Mouse (Mus musculus): Measurements from ENCODE around the gene Zfp827. TPM values are rescaled to one million over a fixed set of nuclear protein-coding genes. Genes with fewer than 3 reads are reported as not detected.

Gene Zfp827
- total RNA-seq (2015; ENCODE audit: low replicate concordance), result not detected in 2 replicates
- total RNA-seq (2017; ENCODE audit: low replicate concordance), result not detected in 2 replicates

DNA sequence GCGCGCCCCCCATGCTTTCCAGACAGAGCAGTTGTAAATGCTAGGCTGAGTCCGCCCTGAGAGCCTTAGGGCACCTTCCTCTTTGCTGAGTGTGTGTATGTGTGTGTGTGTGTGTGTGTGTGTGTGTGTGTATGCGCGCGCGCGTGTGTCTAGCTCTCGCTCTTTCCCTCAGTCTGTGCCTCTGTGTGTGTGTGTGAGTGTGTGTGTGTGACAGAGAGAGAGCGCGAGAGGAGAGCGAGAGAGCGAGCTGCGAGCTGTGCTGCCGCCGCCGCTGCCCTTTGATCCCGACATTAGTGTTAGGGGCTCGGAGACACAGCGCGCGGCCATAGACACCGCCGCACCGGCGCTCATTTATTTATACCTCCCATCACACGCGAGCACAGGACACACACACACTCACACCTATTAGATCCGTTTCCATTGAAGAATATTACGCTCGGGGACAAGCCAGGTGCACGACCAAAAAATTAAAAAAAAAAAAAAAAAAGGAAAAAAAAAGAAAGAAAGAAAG lies at the start of gene Zfp827:
Zfp827 (plus strand) TSS at position 461 of the 511 bp plus-strand sequence.
- ATAC-seq (replicated peaks; ENCODE audit: low FRiP score, poor library complexity, severe bottlenecking), result no peak

DNA sequence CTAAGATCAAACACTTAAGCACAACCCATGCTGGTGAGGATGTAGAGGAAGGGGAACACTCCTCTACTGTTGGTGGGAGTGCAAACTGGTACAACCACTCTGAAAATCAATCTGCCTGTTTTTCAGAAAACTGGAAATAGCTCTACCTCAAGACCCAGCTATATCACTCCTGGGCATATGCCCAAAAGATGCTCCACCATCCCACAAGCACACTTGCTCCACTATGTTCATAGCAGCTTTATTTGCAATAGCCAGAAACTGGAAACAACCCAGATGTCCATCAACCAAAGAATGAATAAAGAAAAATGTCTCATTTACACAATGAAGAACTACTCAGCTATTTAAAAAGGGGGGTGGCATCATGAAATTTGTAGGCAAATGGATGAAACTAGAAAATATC lies 23.9 kb upstream of the Zfp827 start:
- no peak for ATAC-seq (replicated peaks; ENCODE audit: low FRiP score, poor library complexity, severe bottlenecking)

DNA sequence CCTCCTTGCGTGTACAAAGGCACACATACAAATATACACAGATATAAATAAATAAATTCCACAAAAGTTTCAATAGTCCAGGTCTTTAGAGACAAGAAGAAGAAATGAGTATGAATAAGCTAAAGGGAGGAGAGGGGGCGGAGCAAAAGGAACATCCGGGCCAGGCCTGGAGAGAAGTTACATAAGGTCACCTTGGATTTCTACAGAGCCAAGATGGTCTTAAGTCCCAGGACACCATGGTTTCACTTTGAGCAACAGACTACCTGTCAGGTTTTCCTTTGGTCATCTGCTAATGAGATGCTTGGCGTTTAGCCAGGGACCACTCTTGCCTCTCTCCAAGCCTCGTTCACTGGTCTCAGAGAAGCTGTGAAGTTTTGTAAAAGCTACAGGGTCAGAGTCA lies 13.2 kb upstream of the Zfp827 start:
- no peak for ATAC-seq (replicated peaks; ENCODE audit: low FRiP score, poor library complexity, severe bottlenecking)

DNA sequence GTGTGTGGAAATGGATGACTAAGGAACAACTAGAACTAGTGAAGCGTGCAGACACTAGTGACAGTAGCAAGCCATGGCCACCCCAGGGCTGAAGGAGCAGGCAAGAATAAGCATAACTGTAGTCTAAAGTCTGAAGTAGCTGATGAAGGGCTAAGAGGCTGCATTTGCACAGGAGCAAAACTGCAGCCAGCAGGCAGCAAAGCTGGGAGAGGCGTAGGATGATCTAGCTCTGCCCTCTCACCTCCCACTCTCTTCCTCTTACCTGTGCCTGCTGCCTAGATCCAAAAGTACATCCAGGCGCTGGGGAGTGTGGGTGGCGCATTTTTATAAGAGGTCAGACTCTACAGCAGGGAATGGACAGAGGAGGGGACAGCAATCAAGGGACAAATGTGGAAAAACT lies 12.2 kb upstream of the Zfp827 start:
- no peak for ATAC-seq (replicated peaks; ENCODE audit: low FRiP score, poor library complexity, severe bottlenecking)

DNA sequence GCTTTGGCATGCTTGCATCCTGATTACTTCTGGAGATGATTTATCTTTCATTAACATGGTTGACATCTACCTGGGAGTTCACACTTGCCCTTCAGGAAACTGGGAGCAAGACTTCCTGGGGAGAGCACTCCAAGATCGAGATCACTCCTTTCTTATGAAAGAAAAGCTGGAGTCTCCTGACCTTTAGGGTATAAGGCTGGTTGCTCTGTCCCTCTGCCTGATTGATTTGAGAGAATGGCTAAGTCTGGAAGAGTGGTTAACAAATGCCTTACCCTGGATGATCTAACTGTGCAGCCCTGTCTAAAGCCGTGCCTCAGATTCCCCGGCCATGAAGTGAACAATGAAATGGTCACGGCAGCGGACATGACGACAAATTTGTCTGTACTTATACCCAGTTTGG lies 11.7 kb upstream of the Zfp827 start:
- no peak for ATAC-seq (replicated peaks; ENCODE audit: low FRiP score, poor library complexity, severe bottlenecking)

DNA sequence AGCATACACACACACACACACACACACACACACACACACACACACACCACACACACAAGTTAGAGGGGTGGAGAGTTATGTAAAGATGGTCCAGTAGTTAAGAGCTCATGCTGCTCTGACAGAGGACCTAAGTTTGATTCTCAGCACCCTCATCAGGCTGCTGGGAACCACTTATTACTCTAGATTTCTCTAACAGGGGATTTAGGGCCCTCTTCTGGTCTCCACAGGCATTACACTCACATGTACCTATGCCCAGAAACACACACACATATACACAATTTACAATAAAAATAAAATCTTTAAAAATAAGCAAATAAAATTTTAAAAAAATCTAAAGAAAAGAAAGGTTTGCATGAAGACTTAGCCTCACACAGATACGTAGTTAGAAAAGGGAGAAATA lies 4.3 kb upstream of the Zfp827 start:
- ATAC-seq (replicated peaks; ENCODE audit: low FRiP score, poor library complexity, severe bottlenecking), result no peak

DNA sequence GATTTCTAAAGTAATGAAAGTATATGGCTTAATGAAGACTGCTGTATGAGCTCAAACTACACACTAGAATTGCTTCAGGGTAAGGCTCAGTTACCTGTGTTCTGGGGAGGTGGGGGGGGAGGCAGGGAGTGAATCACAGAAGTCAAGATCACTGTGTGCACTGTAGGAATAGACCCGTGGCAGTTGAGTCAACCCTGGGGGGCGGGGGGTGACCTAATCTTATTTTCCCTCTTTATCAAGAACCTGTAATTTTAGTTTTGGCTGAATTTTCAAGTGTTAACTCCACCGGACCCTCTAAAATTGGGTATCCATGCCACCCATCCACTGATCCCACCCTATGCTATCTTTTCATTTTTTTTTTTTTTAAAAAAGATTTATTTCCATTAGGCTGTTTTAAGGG lies 918 bp upstream of the Zfp827 start:
- ATAC-seq (replicated peaks; ENCODE audit: low FRiP score, poor library complexity, severe bottlenecking), result no peak

DNA sequence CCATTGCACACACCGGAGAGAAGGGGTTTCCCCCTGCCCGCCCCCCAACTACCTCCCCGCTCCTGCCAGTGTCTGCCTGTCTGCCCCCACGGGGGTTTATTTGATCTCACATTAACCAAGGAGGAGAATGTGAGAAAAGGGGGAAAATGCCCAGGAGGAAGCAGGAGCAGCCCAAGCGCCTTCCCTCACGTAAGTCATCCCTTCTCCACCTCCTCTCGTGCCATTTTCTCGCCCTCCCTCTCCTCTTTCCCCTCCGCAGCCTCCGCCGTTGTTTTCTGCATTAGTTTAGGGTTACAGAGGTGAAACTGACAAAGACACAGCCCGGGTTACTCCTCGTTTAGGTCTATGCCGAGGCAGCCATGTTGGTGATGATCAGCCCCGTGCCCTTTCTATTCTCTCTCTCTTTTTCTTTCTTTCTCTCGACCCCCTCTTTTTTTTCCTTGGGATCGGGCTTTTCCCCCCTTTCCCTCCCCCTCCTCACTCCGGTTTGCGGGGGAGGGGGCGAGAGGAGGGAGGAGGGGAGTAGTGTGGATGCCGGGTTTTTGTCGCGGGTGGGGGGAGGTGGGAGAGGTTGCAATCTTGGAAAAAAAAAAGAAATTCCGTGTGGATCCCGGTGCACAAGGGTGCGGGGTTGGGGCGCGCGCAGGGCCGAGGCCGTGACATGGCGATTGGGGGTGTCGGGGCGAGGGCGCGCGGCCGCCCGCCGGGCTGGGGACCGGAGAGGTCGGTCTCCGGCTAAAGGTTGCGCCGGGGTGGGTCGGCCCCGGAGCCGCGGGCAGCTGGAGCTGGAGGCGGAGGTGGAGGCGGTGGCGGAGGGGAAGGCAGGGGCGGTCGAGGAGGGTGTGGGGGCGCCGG lies 531 bp downstream of the Zfp827 start:
- ATAC-seq (replicated peaks; ENCODE audit: low FRiP score, poor library complexity, severe bottlenecking), result no peak

DNA sequence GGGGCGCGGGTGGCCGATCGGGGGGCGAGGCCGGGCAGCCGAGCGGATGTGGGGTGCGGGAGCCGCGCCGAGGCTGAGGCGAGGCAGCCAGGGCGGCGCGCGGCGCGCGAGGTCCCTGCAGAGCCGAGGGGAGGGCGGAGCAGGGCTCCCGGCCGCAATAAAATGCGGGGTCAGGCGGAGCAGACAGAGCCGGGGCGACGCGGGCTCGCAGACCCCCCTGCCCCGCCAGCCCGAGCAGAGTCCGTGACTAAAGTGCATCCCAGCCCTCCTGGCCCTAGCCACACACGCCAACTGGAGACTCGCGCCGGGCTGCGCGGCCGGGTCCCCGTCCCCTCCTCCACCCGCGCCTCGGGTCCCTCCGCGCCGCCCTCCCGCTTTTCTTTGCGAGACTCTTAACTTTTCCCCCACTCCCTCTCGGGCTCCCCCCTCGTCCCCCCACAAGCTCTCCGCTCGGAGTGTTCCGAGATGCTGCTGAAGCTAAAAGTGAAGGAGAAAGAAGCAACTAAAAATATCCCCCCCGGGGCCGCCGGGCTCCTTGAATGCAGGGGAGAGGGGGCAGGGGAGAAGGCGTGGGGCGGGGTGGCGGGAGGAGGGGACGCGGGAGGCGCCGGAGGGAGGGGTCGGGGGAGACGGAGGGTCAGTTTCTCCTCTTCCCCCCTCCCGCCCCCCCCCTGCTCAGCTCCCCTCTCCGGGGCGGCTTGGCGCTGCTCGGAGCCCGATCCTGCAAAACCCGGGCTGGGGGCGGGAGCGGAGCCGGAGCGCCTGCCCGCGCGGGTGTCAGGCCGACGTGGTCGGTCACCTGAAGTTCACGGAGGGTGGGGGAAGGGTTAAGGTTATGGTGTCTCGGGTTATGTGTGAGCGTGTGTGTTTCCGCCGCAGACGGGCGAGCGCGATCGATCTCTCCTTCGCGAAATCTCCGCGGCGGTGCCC lies 1.4 kb downstream of the Zfp827 start:
- no peak for ATAC-seq (replicated peaks; ENCODE audit: low FRiP score, poor library complexity, severe bottlenecking)

DNA sequence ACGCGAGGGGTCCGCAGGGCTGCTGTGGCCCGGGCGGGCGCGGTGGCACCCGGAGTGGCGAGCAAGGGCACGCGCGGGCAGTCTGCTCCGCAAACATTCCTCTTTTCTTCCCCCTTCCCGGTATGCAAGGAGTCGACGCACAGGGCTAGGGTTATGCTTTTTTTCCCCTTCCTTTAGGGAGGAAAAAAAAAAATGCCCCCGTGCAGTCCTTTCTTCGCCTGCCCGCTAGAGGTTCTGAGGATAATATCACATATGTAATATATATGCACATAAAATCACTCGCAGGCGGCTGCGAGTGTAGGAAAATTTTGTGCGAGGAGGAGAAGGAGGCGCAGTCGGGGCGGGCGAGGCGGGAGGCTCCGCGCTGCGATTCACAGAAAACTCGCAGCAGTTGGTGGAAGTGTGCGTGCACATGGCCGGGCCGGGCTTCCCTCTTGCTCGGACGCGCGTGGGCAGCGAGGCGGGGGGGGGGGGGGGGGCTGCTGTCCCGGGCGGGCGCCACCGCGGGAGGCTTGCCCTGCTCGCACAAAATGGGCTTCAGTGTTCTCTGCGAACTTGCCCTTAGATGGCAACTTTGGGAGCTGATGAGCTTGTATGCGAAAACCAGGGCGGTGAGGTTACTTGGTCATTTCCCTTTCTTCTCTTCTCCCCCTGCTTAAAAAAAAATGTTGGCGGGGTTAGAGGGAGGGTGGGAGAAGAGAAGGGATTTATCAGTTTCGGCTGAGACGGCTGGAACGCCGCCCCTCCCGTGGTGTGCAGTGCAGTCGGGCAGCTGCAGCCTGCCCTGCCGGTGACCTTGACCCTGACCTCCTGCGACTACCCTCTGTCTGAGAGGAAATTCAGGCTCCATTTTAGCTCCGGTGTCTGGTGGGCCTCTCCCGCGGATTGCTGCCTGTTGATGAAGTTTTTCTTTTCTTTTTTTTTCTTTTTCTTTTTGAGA lies 2.4 kb downstream of the Zfp827 start:
- ATAC-seq (replicated peaks; ENCODE audit: low FRiP score, poor library complexity, severe bottlenecking), result no peak

DNA sequence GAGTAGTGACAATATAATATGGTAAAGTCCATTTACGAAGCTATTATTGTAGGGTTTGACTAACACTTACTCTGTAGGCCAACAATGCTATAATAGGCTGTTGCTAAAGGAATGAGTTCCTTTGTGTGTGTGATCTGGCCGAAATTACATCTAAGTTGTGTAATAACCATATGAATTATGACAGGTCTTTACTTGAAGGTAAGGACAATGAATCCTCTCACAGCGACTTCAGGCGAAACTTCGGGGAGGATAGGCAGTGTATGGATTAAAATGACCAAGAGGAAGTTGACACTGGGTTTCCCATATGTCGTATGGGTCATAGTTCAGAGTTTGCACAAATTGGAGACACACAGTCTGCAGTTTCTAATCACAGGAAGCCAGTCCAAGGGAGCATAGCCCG lies 9.3 kb downstream of the Zfp827 start:
- ATAC-seq (replicated peaks; ENCODE audit: low FRiP score, poor library complexity, severe bottlenecking), result no peak

DNA sequence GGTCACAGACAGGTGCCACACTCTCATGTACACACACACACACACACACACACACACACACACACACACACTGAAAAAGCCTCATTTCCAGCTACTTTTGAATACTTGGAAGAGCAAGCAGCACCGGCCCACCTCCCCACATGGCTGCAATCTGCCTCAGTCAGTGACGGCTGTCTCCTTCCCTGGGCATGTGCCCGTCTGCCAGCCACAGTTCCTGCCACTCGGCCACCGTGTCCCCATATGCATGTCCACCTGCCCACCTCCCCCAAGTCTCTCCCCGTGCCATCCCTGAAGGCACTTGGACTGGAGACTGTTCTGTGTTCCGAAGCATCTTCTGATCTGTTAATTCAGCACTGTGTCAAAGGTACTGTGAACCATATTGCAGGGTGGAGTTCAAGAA lies 9.8 kb downstream of the Zfp827 start:
- ATAC-seq (replicated peaks; ENCODE audit: low FRiP score, poor library complexity, severe bottlenecking), result no peak

DNA sequence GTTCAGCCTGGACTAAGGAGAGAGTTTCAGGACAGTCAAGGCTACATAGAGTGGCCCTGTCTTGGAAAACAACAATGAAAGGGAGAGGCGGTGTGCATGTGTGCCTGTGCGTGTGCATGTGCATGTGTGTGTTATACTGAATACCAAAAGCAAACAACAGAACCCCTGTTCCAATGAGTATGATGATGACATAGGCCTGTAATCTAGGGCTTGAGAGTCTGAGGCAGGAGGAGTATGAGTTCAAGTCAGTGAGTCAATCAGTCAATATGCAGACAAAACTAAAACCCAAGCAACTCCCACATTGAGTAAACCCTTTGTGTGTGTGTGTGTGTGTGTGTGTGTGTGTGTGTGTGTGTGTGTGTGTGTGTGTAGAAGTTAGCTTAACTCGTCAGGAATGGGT lies 13.2 kb downstream of the Zfp827 start:
- ATAC-seq (replicated peaks; ENCODE audit: low FRiP score, poor library complexity, severe bottlenecking), result no peak

DNA sequence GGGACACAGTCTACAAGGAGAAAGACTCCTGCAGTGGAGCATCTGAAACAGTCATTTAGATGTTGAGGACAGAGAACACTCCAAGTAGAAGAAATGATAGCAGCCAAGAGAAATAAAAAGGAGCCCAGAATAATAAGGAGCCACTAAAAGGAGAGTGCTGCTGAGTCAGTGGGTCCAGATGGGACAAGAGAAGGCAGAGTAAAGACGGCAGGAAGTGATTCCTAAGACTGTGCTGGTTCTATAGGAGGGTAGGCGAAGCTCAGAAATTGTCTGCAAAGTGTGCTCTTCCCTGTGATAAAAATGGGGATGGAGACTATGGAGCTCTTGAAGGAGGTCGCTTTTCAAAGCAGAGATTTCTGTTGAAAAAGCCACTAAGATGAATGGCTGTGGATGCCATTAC lies 14.0 kb downstream of the Zfp827 start:
- ATAC-seq (replicated peaks; ENCODE audit: low FRiP score, poor library complexity, severe bottlenecking), result no peak

DNA sequence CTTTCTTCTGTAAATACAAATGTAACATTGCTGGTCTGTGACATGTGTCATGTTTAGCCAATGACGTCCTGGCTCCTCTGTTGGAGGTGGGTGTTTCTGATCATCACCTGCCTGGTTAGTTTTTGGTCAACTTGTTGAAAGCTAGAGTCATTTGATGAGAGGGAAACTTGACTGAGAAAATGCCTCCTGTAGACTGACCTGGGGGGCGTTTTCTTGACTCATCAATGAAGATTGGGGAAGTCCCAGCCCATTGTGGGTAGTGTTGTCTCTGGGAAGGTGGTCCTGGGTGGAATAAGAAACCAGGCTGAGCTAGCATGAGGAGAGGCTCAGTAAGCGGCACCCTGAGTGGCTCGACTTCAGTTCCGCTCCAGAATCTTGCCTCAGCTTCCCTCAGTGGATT lies 16.4 kb downstream of the Zfp827 start:
- ATAC-seq (replicated peaks; ENCODE audit: low FRiP score, poor library complexity, severe bottlenecking), result no peak

DNA sequence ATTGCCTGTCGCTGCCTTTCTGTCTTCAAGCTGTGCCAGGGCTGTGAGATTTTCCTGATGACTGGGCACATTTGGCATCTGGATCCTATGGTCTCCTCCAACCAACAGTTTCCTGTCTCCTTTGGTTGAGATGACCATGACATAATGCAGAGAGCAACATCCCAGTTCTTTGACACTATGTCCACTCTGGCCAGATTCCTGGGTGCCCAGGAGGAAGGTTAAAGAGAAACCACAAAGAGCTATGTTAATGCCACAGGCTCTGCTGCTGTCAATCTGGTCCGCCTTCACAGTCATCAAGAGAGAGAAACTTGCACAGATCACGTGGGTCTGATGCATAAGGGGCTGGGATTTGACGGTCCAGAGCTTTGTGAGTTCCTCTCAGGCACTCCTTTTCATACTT lies 18.4 kb downstream of the Zfp827 start:
- ATAC-seq (replicated peaks; ENCODE audit: low FRiP score, poor library complexity, severe bottlenecking), result no peak

DNA sequence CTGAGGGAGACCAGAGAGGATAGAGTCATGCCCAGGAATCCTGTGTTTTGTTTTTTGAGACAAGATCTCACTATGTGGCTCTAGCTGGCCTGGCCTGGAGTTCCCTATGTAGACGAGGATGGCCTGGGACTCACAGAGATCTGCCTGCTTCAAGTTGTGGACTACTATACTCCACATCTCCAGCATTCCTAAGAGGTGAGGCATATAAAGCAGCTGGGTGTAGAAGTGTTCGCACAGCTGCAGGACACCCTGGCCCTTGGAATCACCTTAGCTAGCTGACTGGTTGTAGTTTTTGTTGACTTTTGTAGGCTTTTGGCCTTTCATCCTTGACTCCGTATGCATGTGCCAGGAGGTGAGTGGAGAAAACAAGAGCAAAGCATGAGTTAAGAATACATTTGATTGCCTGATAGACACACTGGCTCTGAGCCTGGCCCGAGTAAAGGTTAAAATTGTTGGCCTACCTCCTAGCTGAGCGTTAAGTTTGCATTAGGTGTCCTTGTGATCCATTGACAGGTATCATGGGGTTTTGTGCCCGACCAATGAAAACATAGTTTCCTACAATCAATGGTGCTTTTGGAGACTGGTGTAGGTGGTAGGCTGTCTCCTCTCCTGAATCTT lies 20.3 kb downstream of the Zfp827 start:
- ATAC-seq (replicated peaks; ENCODE audit: low FRiP score, poor library complexity, severe bottlenecking), result no peak

DNA sequence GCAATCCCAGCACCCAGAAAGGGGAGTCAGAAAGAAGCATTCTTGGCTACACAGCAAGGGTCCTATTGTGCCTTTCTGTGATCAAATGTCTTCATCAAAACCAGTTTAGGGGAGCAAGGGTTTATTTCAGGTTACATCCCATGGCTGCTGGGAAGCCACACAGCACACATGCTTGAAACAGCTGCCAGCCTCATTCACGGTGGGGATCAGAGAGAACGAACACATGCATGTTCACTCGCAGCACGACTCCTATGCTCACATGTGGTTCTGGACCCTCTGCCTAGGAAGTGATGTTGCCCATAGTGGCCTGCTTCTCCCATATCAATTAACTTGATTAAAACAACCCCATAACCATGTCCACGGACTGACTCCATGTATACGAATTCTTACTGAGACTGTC lies 26.0 kb downstream of the Zfp827 start:
- ATAC-seq (replicated peaks; ENCODE audit: low FRiP score, poor library complexity, severe bottlenecking), result no peak

DNA sequence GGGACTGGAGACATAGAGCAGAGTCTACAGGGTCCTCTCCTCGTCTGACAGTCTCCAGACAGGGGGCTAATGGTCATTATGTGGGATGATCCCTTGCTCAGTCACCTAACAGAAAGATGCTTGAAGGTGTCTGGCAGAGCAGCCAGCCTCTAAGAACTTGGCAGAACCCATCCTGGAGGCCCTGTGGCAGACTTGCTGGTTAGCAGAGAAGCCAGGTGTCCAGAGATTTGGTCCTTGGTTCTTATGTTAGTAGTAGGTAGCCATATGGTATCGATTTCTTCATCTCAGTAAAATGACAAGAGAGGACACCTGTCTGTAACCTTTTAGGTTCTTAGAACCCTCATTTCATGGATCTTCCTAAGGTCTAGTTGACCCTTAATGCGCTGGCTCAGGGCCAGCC lies 28.9 kb downstream of the Zfp827 start:
- no peak for ATAC-seq (replicated peaks; ENCODE audit: low FRiP score, poor library complexity, severe bottlenecking)

Data from erythroblast, adult 5-6 weeks (primary cell).